In the genomic region with DNA sequence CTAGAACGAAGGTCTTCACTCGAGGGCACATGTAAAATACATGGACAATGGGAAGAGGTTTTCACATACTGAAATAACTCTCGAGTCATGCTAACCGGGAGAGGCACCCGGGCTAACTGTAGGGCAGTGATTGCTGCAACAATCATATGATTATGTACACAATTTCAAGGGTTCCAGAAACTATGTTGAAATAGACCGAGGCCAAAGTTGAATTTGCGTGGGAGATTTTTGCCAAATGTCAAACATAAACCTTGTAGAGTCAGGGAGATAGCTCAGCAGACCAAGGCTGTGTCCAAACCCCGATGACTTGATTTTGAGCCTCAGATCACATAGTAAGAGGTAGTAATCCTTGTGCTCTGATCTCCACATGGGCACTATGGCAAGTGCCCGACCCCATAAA, we compare ENCODE assay signal across 36 mouse cellular contexts. TPM values are rescaled to one million over a fixed set of nuclear protein-coding genes. Genes with fewer than 3 reads are reported as not detected.
DNase-seq lines count a peak whose midpoint lies in the region.
"Had no signal": no experiment of that assay in that cellular context is flagged by ENCODE, and none has a peak within 500 bp of the region (broad histone marks: within the 10 kb centered on the region; RNA-seq: fewer than 3 reads in every experiment).

No protein-coding gene starts in this region.

- no peak overlapping the region for H3K27ac ChIP-seq in limb, embryonic 10.5 days
- H3K27ac ChIP-seq: forebrain, embryonic 12.5 days; heart, embryonic 15.5 days; kidney, embryonic 15.5 days; stomach, embryonic 15.5 days had no signal

- H3K4me1 ChIP-seq in limb, embryonic 10.5 days = no peaks in the 10 kb centered on the region
- H3K4me1 ChIP-seq: forebrain, embryonic 12.5 days; heart, embryonic 15.5 days; kidney, embryonic 15.5 days; stomach, embryonic 15.5 days had no signal

- H3K27me3 ChIP-seq in limb, embryonic 10.5 days (ENCODE audit: low read depth, poor library complexity, severe bottlenecking) = no peaks in the 10 kb centered on the region
- H3K27me3 ChIP-seq: CH12.LX; forebrain, embryonic 12.5 days; heart, embryonic 15.5 days; kidney, embryonic 15.5 days; stomach, embryonic 15.5 days had no signal

- H3K4me3 ChIP-seq in limb, embryonic 10.5 days = no peak overlapping the region
- H3K4me3 ChIP-seq: erythroblast, embryonic 14.5 days; forebrain, embryonic 12.5 days; heart, embryonic 15.5 days; kidney, embryonic 15.5 days; stomach, embryonic 15.5 days had no signal

- DNase-seq in adrenal gland, adult 2 months = peak; percentile 15
- no peak for DNase-seq in adrenal gland, postnatal 4 days (ENCODE audit: low spot score in 2 of 2)
- peak; percentile 48 to 72 for DNase-seq in lung, adult 18-20 months
- no peak for DNase-seq in lung, postnatal 10 days
- DNase-seq in lung, postnatal 14 days = peak; percentile 7
- DNase-seq in right cerebral cortex, postnatal 25 days = no peak
- DNase-seq in limb, embryonic 10.5 days (ENCODE audit: low spot score) = no peak
- DNase-seq: cerebellum, adult 2 months; cerebellum, postnatal 14 days; forebrain, postnatal 0 days; kidney, adult 18-20 months; kidney, postnatal 4 days had no signal

- H3K9me3 ChIP-seq in limb, embryonic 10.5 days (replicated peaks) = no peaks in the 10 kb centered on the region
- H3K9me3 ChIP-seq: forebrain, embryonic 12.5 days; heart, embryonic 15.5 days; kidney, embryonic 15.5 days; stomach, embryonic 15.5 days had no signal

- H3K36me3 ChIP-seq in limb, embryonic 10.5 days = no peaks in the 10 kb centered on the region
- H3K36me3 ChIP-seq: forebrain, embryonic 12.5 days; heart, embryonic 15.5 days; kidney, embryonic 15.5 days; stomach, embryonic 15.5 days had no signal

- 92% methylated on average over 9 of the region's 9 CpGs for WGBS in limb, embryonic 10.5 days

RNA-seq across cellular contexts. Expression of a gene that starts 6.2 kb away (rescaled TPM):
- total RNA-seq in adrenal gland, adult 2 months (2021) = 10 to 100 TPM in 1 of 2 experiments, under 1 TPM in 1; 0.83 to 11.8 TPM
- 0.31 TPM in 1 of 2 replicates, not detected in the other for polyA plus RNA-seq in adrenal gland, adult 2 months (2012; rRNA removed)
- total RNA-seq in adrenal gland, postnatal 4 days (2021) = 100 to 1,000 TPM in 1 of 2 experiments, 10 to 100 TPM in 1; 15.0 to 306 TPM
- polyA plus RNA-seq in limb, embryonic 10.5 days (2016; fragmentation: Nextera tagmentation; extraction: Ambion mirVana) = 0.04 TPM in 1 of 2 replicates, not detected in the other
- total RNA-seq: CH12.LX; forebrain, postnatal 0 days; layer of hippocampus, adult 8-10 months; layer of hippocampus, postnatal 25 days; left cerebral cortex, adult 8-10 months; left cerebral cortex, postnatal 36 days; megakaryocyte, adult 5-6 weeks; midbrain, postnatal 0 days had no signal
- polyA plus RNA-seq: C2C12; cerebellum, adult 2 months; cortical plate, adult 2 months; forebrain, postnatal 0 days; hindbrain, embryonic 11.5 days; intestine, embryonic 14.5 days; midbrain, embryonic 11.5 days; midbrain, postnatal 0 days; small intestine, adult 2 months had no signal

RNA-seq across cellular contexts. Expression of a gene that starts 48.7 kb away (rescaled TPM):
- total RNA-seq in adrenal gland, adult 2 months (2021) = not detected
- polyA plus RNA-seq in adrenal gland, adult 2 months (2012; rRNA removed) = not detected in 2 replicates
- 1 to 10 TPM in 1 of 2 experiments, not detected in 1; 1.1 TPM for total RNA-seq in adrenal gland, postnatal 4 days (2021)
- 0.03 TPM in 1 of 2 replicates, not detected in the other for polyA plus RNA-seq in limb, embryonic 10.5 days (2016; fragmentation: Nextera tagmentation; extraction: Ambion mirVana)
- total RNA-seq: adrenal gland, postnatal 36 days; CH12.LX; ES-E14; gastrocnemius, adult 8-10 months; gastrocnemius, postnatal 4 days; heart, postnatal 25 days; megakaryocyte, adult 5-6 weeks had no signal
- polyA plus RNA-seq: C2C12; erythroblast, embryonic 14.5 days; hindbrain, embryonic 11.5 days; limb, embryonic 14.5 days; midbrain, embryonic 11.5 days had no signal

Comparison
In these comparisons a context has a peak if more than half of its experiments do, and no peak if none do; other contexts are left out.
1. DNase-seq: peak in adrenal gland, adult 2 months (single experiment), lung, adult 18-20 months (2 of 2) and lung, postnatal 14 days (single experiment); none in adrenal gland, postnatal 4 days (0 of 2), lung, postnatal 10 days (single experiment), right cerebral cortex, postnatal 25 days (single experiment) and limb, embryonic 10.5 days (single experiment).